Mouse (Mus musculus): ENCODE results near the gene Tmem200c.

DNA sequence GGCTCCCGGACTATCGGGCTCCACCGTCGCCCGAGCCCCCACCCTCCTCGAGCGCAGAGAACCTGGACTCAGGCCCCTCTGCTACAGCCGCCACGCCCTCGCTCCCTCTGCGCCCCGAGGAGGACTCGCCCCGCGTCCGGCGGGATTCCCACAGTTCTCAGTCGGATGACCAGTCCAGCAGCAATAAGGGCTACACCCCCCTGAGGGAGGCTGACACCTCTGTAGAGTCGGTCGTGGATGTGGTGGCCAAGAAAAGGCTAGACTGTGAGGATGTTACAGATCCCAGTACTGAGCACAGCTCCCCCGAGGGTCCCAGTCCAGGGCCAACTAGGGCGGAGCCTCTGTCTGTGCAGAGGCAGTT is 15.4 kb downstream of the Tmem200c start:
- no peak for TF ChIP-seq POLR2A (IDR thresholded peaks at IDR 0.05; ENCODE audit: control insufficient read depth, extremely low read depth, insufficient read depth, low read length, poor library complexity)
- no peak for TF ChIP-seq CTCF (IDR thresholded peaks at IDR 0.05; ENCODE audit: borderline replicate concordance, control insufficient read depth, extremely low read depth, insufficient read depth, low read length, poor library complexity)

Measured in thymus, adult 2 months (tissue).